Mouse (Mus musculus): ENCODE data around the gene Tmem213. TPM values are rescaled to one million over a fixed set of nuclear protein-coding genes. Genes with fewer than 3 reads are reported as not detected.

Tmem213 gene
- polyA plus RNA-seq, 1 experiment from 2014 or later, result 0.33 TPM

- Histone ChIP-seq H3K27ac (0 out of 2 replicates have a peak overlapping the region, but pooled peaks have one; percentile 52), H3K4me2 (replicated peaks) (no peak overlapping the region), H3K27me3 (no peaks in the 10 kb centered on the region), H3K4me3 (no peak overlapping the region), H3K9me3 (0 out of 2 replicates have a peak, but pooled peaks cover 4% of the 10 kb centered on the region), H3K36me3 (peaks cover 10% of the 10 kb centered on the region), H3K4me1 (peaks cover 15% of the 10 kb centered on the region), H3K9ac (no peak overlapping the region)
- peak; percentile 71 for ATAC-seq (ENCODE audit: low FRiP score, low read depth)
- WGBS, result 56% methylated on average over 9 of the region's 9 CpGs
These were observed 11.8 kb downstream of the Tmem213 start for GRCm38 (mm10) chr6:38120681-38121371.

- Histone ChIP-seq H3K9ac (no peak overlapping the region), H3K9me3 (0 out of 2 replicates have a peak, but pooled peaks cover 4% of the 10 kb centered on the region), H3K4me2 (replicated peaks) (no peak overlapping the region), H3K27ac (no peak overlapping the region), H3K4me3 (no peak overlapping the region), H3K4me1 (peaks cover 15% of the 10 kb centered on the region), H3K27me3 (no peaks in the 10 kb centered on the region), H3K36me3 (peaks cover 21% of the 10 kb centered on the region)
- no peak for ATAC-seq (ENCODE audit: low FRiP score, low read depth)
- WGBS, result 83% methylated on average over 5 of the region's 5 CpGs
These were observed 12.8 kb downstream of the Tmem213 start for GRCm38 (mm10) chr6:38121843-38122242.

- Histone ChIP-seq H3K9ac (no peak overlapping the region), H3K4me2 (replicated peaks) (no peak overlapping the region), H3K4me3 (no peak overlapping the region), H3K4me1 (peaks cover 15% of the 10 kb centered on the region), H3K27me3 (no peaks in the 10 kb centered on the region), H3K27ac (no peak overlapping the region), H3K9me3 (0 out of 2 replicates have a peak, but pooled peaks cover 4% of the 10 kb centered on the region), H3K36me3 (peaks cover 30% of the 10 kb centered on the region)
- no peak for ATAC-seq (ENCODE audit: low FRiP score, low read depth)
- 72% methylated on average over 6 of the region's 6 CpGs for WGBS
These were observed 13.7 kb downstream of the Tmem213 start for GRCm38 (mm10) chr6:38122791-38123190.

- peaks cover 15% of the 10 kb centered on the region for H3K4me1 ChIP-seq
- H3K4me2 ChIP-seq (replicated peaks), result no peak overlapping the region
- no peak overlapping the region for H3K9ac ChIP-seq
- ATAC-seq (ENCODE audit: low FRiP score, low read depth), result peak; percentile 14; the same call in 1 of the 2 replicates
- H3K36me3 ChIP-seq, result peaks cover 39% of the 10 kb centered on the region
- 61% methylated on average over 18 of the region's 18 CpGs for WGBS
- H3K27me3 ChIP-seq, result no peaks in the 10 kb centered on the region
- no peak overlapping the region; the same call in 1 of the 2 replicates for H3K27ac ChIP-seq
- H3K4me3 ChIP-seq, result no peak overlapping the region
- 0 out of 2 replicates have a peak, but pooled peaks cover 4% of the 10 kb centered on the region for H3K9me3 ChIP-seq
These were observed 14.6 kb downstream of the Tmem213 start for GRCm38 (mm10) chr6:38123471-38124206.

GRCm38 (mm10) chr6:38124207-38124835 is 15.3 kb downstream of the Tmem213 start, which contains the start of gene Atp6v0a4:
Atp6v0a4 (minus strand) TSS chr6:38124586.
- no peak within 1 kb of the TSS; the same call in 1 of the 2 replicates for H3K27ac ChIP-seq
- peaks cover 41% of the 10 kb centered on the region for H3K36me3 ChIP-seq
- 55% methylated on average over 7 of the region's 7 CpGs for WGBS

GRCm38 (mm10) chr6:38124882-38125281 is 15.8 kb downstream of the Tmem213 start:
- H3K9ac ChIP-seq, result no peak overlapping the region
- H3K36me3 ChIP-seq, result peaks cover 47% of the 10 kb centered on the region
- 0 out of 2 replicates have a peak, but pooled peaks cover 4% of the 10 kb centered on the region for H3K9me3 ChIP-seq
- H3K4me3 ChIP-seq, result no peak overlapping the region
- H3K4me1 ChIP-seq, result peaks cover 15% of the 10 kb centered on the region
- H3K4me2 ChIP-seq (replicated peaks), result no peak overlapping the region
- no peaks in the 10 kb centered on the region for H3K27me3 ChIP-seq
- 92% methylated on average over 5 of the region's 5 CpGs for WGBS
- no peak for ATAC-seq (ENCODE audit: low FRiP score, low read depth)
- no peak overlapping the region for H3K27ac ChIP-seq

More at GRCm38 (mm10) chr6:38124207-38124835, 15.3 kb downstream of the Tmem213 start, which contains the start of gene Atp6v0a4:
- Histone ChIP-seq H3K27me3 (no peaks in the 10 kb centered on the region), H3K4me3 (no peak within 1 kb of the TSS), H3K9ac (no peak within 1 kb of the TSS), H3K4me2 (replicated peaks) (no peak within 1 kb of the TSS), H3K9me3 (0 out of 2 replicates have a peak, but pooled peaks cover 4% of the 10 kb centered on the region), H3K4me1 (peaks cover 15% of the 10 kb centered on the region)
- 0 out of 2 replicates have a peak, but pooled peaks have one; percentile 10 for ATAC-seq (ENCODE audit: low FRiP score, low read depth)

GRCm38 (mm10) chr6:38125462-38125861 is 16.4 kb downstream of the Tmem213 start:
- 0 out of 2 replicates have a peak, but pooled peaks cover 4% of the 10 kb centered on the region for H3K9me3 ChIP-seq
- no peak overlapping the region for H3K4me3 ChIP-seq
- no peak for ATAC-seq (ENCODE audit: low FRiP score, low read depth)
- H3K9ac ChIP-seq, result no peak overlapping the region
- H3K4me2 ChIP-seq (replicated peaks), result no peak overlapping the region
- no peak overlapping the region for H3K27ac ChIP-seq
- H3K36me3 ChIP-seq, result peaks cover 53% of the 10 kb centered on the region
- H3K4me1 ChIP-seq, result peaks cover 15% of the 10 kb centered on the region
- WGBS, result 93% methylated on average over 3 of the region's 3 CpGs
- no peaks in the 10 kb centered on the region for H3K27me3 ChIP-seq

- 85% methylated on average over 14 of the region's 14 CpGs for WGBS
- Histone ChIP-seq H3K36me3 (peaks cover 65% of the 10 kb centered on the region), H3K4me2 (replicated peaks) (no peak overlapping the region), H3K4me1 (peaks cover 17% of the 10 kb centered on the region), H3K9me3 (0 out of 2 replicates have a peak, but pooled peaks cover 4% of the 10 kb centered on the region), H3K9ac (no peak overlapping the region), H3K27ac (no peak overlapping the region), H3K27me3 (no peaks in the 10 kb centered on the region), H3K4me3 (no peak overlapping the region)
- ATAC-seq (ENCODE audit: low FRiP score, low read depth), result no peak
These were observed 19.1 kb downstream of the Tmem213 start for GRCm38 (mm10) chr6:38128115-38128514.

- 95% methylated on average over 5 of the region's 5 CpGs for WGBS
- Histone ChIP-seq H3K9ac (no peak overlapping the region), H3K4me1 (peaks cover 3% of the 10 kb centered on the region; the same call in 1 of the 2 replicates), H3K9me3 (0 out of 2 replicates have a peak, but pooled peaks cover 4% of the 10 kb centered on the region), H3K4me3 (no peak overlapping the region), H3K4me2 (replicated peaks) (no peak overlapping the region), H3K27me3 (no peaks in the 10 kb centered on the region), H3K36me3 (peaks cover 70% of the 10 kb centered on the region), H3K27ac (no peak overlapping the region)
- no peak for ATAC-seq (ENCODE audit: low FRiP score, low read depth)
These were observed 20.8 kb downstream of the Tmem213 start for GRCm38 (mm10) chr6:38129883-38130282.

GRCm38 (mm10) chr6:38131801-38132231 is 22.8 kb downstream of the Tmem213 start:
- Histone ChIP-seq H3K27me3 (no peaks in the 10 kb centered on the region), H3K4me1 (peaks cover 3% of the 10 kb centered on the region; the same call in 1 of the 2 replicates), H3K27ac (no peak overlapping the region), H3K4me3 (no peak overlapping the region), H3K36me3 (peaks cover 69% of the 10 kb centered on the region), H3K9ac (no peak overlapping the region), H3K9me3 (no peaks in the 10 kb centered on the region), H3K4me2 (replicated peaks) (no peak overlapping the region)
- 85% methylated on average over 4 of the region's 4 CpGs for WGBS
- no peak for ATAC-seq (ENCODE audit: low FRiP score, low read depth)

- no peak; the same call in 1 of the 2 replicates for ATAC-seq (ENCODE audit: low FRiP score, low read depth)
- H3K4me1 ChIP-seq, result peaks cover 3% of the 10 kb centered on the region; the same call in 1 of the 2 replicates
- no peak overlapping the region for H3K4me3 ChIP-seq
- WGBS, result 87% methylated on average over 8 of the region's 8 CpGs
- peaks cover 65% of the 10 kb centered on the region for H3K36me3 ChIP-seq
- no peak overlapping the region for H3K4me2 ChIP-seq (replicated peaks)
- H3K27me3 ChIP-seq, result no peaks in the 10 kb centered on the region
- H3K9me3 ChIP-seq, result no peaks in the 10 kb centered on the region
- no peak overlapping the region for H3K9ac ChIP-seq
- no peak overlapping the region for H3K27ac ChIP-seq
These were observed 25.9 kb downstream of the Tmem213 start for GRCm38 (mm10) chr6:38134806-38135559.

All from limb, embryonic 13.5 days (tissue).